Mouse (Mus musculus) hindbrain, postnatal 0 days (tissue): ENCODE results near the gene Lyz2. TPM values are rescaled to one million over a fixed set of nuclear protein-coding genes. Genes with fewer than 3 reads are reported as not detected.
A peak's percentile ranks its signal among the peaks of the same experiment; 100 is the strongest.
"Not testable (repeated sequence)": the region's sequence is repeated elsewhere in the genome, so short reads cannot be mapped to it uniquely, and the experiment has no call there.

Experiments used
- ATAC-seq: fragments of 200-750 bp; cut with Nextera tagmentation; 2 replicates; pipeline ENCODE4 v1.8.0; 2017; ENCODE audit warnings: mild to moderate bottlenecking, moderate TSS enrichment, moderate library complexity
- DNase-seq: peaks from one replicate; pipeline ENCODE4 v3.0.0-alpha.2; 2015; ENCODE audit warnings: low spot score
- H3K27ac ChIP-seq: fragments of 300-500 bp; sonication (generic); 2 replicates; pipeline ENCODE4 v1.5.1; 2014; ENCODE audit warnings: mild to moderate bottlenecking
- H3K27me3 ChIP-seq: fragments of 300-500 bp; sonication (generic); 2 replicates; pipeline ENCODE4 v1.6.1; 2014; ENCODE audit warnings: low read length, mixed read lengths; ENCODE audit not compliant: insufficient read depth
- H3K36me3 ChIP-seq: fragments of 300-500 bp; sonication (generic); 2 replicates; pipeline ENCODE4 v1.6.1; 2014; ENCODE audit warnings: low read length, mixed read lengths; ENCODE audit not compliant: insufficient read depth
- H3K4me1 ChIP-seq: fragments of 300-500 bp; sonication (generic); 2 replicates; pipeline ENCODE4 v1.6.1; 2014; ENCODE audit warnings: antibody characterized with exemption, low read length, mixed read lengths; ENCODE audit not compliant: insufficient read depth
- H3K4me2 ChIP-seq: fragments of 300-500 bp; sonication (generic); 2 replicates; pipeline ENCODE4 v1.6.1; 2014; ENCODE audit warnings: low read depth, mild to moderate bottlenecking, low read length, moderate library complexity, mixed read lengths
- H3K4me3 ChIP-seq: fragments of 300-500 bp; sonication (generic); 2 replicates; pipeline ENCODE4 v1.5.1; 2014; ENCODE audit warnings: low read length
- H3K9ac ChIP-seq: fragments of 300-500 bp; sonication (generic); replicated peaks from 2 replicates; pipeline ENCODE4 v1.6.1; 2014; ENCODE audit warnings: mild to moderate bottlenecking, low read length, moderate library complexity, mixed read lengths
- H3K9me3 ChIP-seq: fragments of 300-500 bp; sonication (generic); 2 replicates; pipeline ENCODE4 v1.6.1; 2016; ENCODE audit warnings: low read length, mixed read lengths
- CTCF ChIP-seq: IDR thresholded peaks from 2 replicates; pipeline ENCODE4 v1.5.1; 2016; ENCODE audit warnings: antibody characterized with exemption, control low read depth, low read depth
- WGBS: fragments of 180-500 bp; shearing (Covaris S2); extraction: QIAGEN DNeasy Blood & Tissue Kit; methylation state at CpG from one replicate; pipeline ENCODE4 v1.1.7; 2014; 5-methylcytosine and 5-hydroxymethylcytosine counted together
- polyA plus RNA-seq: library from polyadenylated mRNA; unstranded; fragments of >200 nt; fragmentation: Nextera tagmentation; extraction: Ambion mirVana; gene quantifications from 2 replicates; pipeline ENCODE4 v1.2.1, GENCODE M21; 2015
- total RNA-seq: library from RNA; depleted of rRNA; stranded (reverse); fragments of >200 nt; gene quantifications from 2 replicates; pipeline ENCODE4 v1.2.3, GENCODE M21; 2014

The Lyz2 gene
- total and polyA plus RNA-seq, 2 experiments from 2014 or later: 12.7 to 25.6 TPM

GRCm38 (mm10) chr10:117290046-117290870 is 8.1 kb upstream of the Lyz2 start:
- Histone ChIP-seq H3K4me2 (no peak overlapping the region), H3K9ac (no peak overlapping the region), H3K4me1 (no peaks in the 10 kb centered on the region), H3K27me3 (no peaks in the 10 kb centered on the region), H3K9me3 (no peaks in the 10 kb centered on the region), H3K27ac (no peak overlapping the region), H3K4me3 (no peak overlapping the region), H3K36me3 (no peaks in the 10 kb centered on the region)
- DNase-seq (no peak), ATAC-seq (no peak)
- WGBS: 53% methylated on average over 6 of the region's 6 CpGs
- no peak for TF ChIP-seq CTCF

GRCm38 (mm10) chr10:117289034-117289505 is 6.9 kb upstream of the Lyz2 start:
- H3K4me3 ChIP-seq, H3K9ac ChIP-seq, H3K27me3 ChIP-seq, DNase-seq, H3K27ac ChIP-seq, H3K9me3 ChIP-seq, H3K36me3 ChIP-seq, H3K4me2 ChIP-seq, H3K4me1 ChIP-seq: not testable (repeated sequence)
- 0 out of 2 replicates have a peak, but pooled peaks have one; percentile 43 for ATAC-seq
- 70% methylated on average over 5 of the region's 5 CpGs for WGBS

- no peak for TF ChIP-seq CTCF
- WGBS: 89% methylated on average over 9 of the region's 9 CpGs
- no peak for ATAC-seq
- no peaks in the 10 kb centered on the region for H3K9me3 ChIP-seq
- H3K27ac ChIP-seq: no peak overlapping the region
- H3K4me1 ChIP-seq: no peaks in the 10 kb centered on the region
- DNase-seq: no peak
- no peak overlapping the region for H3K4me2 ChIP-seq
- no peak overlapping the region for H3K9ac ChIP-seq
- H3K36me3 ChIP-seq: no peaks in the 10 kb centered on the region
- H3K4me3 ChIP-seq: no peak overlapping the region
- no peaks in the 10 kb centered on the region for H3K27me3 ChIP-seq
These were observed 6.3 kb upstream of the Lyz2 start for GRCm38 (mm10) chr10:117288197-117289033.

GRCm38 (mm10) chr10:117287226-117287850 is 5.2 kb upstream of the Lyz2 start:
- no peak overlapping the region for H3K27ac ChIP-seq
- WGBS: 89% methylated on average over 3 of the region's 3 CpGs
- no peaks in the 10 kb centered on the region for H3K4me1 ChIP-seq
- no peak overlapping the region for H3K4me2 ChIP-seq
- H3K27me3 ChIP-seq: no peaks in the 10 kb centered on the region
- no peaks in the 10 kb centered on the region for H3K36me3 ChIP-seq
- ATAC-seq (no peak), DNase-seq (no peak)
- no peak overlapping the region for H3K4me3 ChIP-seq
- no peak overlapping the region for H3K9ac ChIP-seq
- no peaks in the 10 kb centered on the region for H3K9me3 ChIP-seq
- TF ChIP-seq CTCF: no peak

- ATAC-seq: no peak
- Histone ChIP-seq H3K4me1 (no peaks in the 10 kb centered on the region), H3K27me3 (no peaks in the 10 kb centered on the region), H3K36me3 (no peaks in the 10 kb centered on the region), H3K27ac (no peak overlapping the region), H3K9me3 (no peaks in the 10 kb centered on the region), H3K4me2 (no peak overlapping the region), H3K9ac (no peak overlapping the region), H3K4me3 (no peak overlapping the region)
- 93% methylated on average over 6 of the region's 6 CpGs for WGBS
- TF ChIP-seq CTCF: no peak
- DNase-seq: no peak
These were observed 4.3 kb upstream of the Lyz2 start for GRCm38 (mm10) chr10:117286366-117286970.

- not testable (repeated sequence) for H3K36me3 ChIP-seq, H3K9ac ChIP-seq, ATAC-seq, H3K27me3 ChIP-seq, H3K9me3 ChIP-seq, H3K27ac ChIP-seq, H3K4me3 ChIP-seq, H3K4me2 ChIP-seq, H3K4me1 ChIP-seq, DNase-seq
- 77% methylated on average over 3 of the region's 7 CpGs for WGBS
These were observed 3.5 kb upstream of the Lyz2 start for GRCm38 (mm10) chr10:117285584-117285983.
